Mouse (Mus musculus) hindbrain, embryonic 10.5 days (tissue): Measurements from ENCODE around the gene Acsf3. TPM values are rescaled to one million over a fixed set of nuclear protein-coding genes. Genes with fewer than 3 reads are reported as not detected.

ENCODE experiments used
- DNase-seq: peaks from one replicate; pipeline ENCODE4 v3.0.0-alpha.2; 2017; ENCODE audit warnings: low spot score
- H3K27ac ChIP-seq: fragments of 300-500 bp; sonication (generic); 2 replicates; pipeline ENCODE4 v1.5.1; 2016; ENCODE audit warnings: mild to moderate bottlenecking, moderate library complexity
- H3K27me3 ChIP-seq: fragments of 300-500 bp; sonication (generic); 2 replicates; pipeline ENCODE4 v1.6.1; 2016; ENCODE audit warnings: mild to moderate bottlenecking; ENCODE audit not compliant: poor library complexity, insufficient read depth, severe bottlenecking
- H3K36me3 ChIP-seq: fragments of 300-500 bp; sonication (generic); 2 replicates; pipeline ENCODE4 v1.6.1; 2016; ENCODE audit warnings: mild to moderate bottlenecking, moderate library complexity
- H3K4me1 ChIP-seq: fragments of 300-500 bp; sonication (generic); replicated peaks from 2 replicates; pipeline ENCODE4 v1.6.1; 2016; ENCODE audit warnings: mild to moderate bottlenecking
- H3K4me3 ChIP-seq: fragments of 300-500 bp; sonication (generic); 2 replicates; pipeline ENCODE4 v1.5.1; 2016; ENCODE audit warnings: mild to moderate bottlenecking, moderate library complexity
- H3K9me3 ChIP-seq: fragments of 300-500 bp; sonication (generic); 2 replicates; pipeline ENCODE4 v1.6.1; 2016; ENCODE audit warnings: mild to moderate bottlenecking, moderate library complexity
- WGBS: fragments of 180-500 bp; shearing (Covaris S2); methylation state at CpG from one replicate; pipeline ENCODE4 v1.1.7; 2016; 5-methylcytosine and 5-hydroxymethylcytosine counted together
- polyA plus RNA-seq: library from polyadenylated mRNA; unstranded; fragments of >200 nt; fragmentation: Nextera tagmentation; extraction: Ambion mirVana; gene quantifications from 2 replicates; pipeline ENCODE4 v1.2.1, GENCODE M21; 2016

Acsf3 gene
- polyA plus RNA-seq, 1 experiment from 2014 or later: 18.0 TPM

GRCm38 (mm10) chr8:122849152-122849910, 74.0 kb downstream of the Acsf3 start:
- Histone ChIP-seq H3K4me1 (peaks cover 67% of the 10 kb centered on the region), H3K27me3 (peaks cover 49% of the 10 kb centered on the region), H3K27ac (no peak overlapping the region), H3K36me3 (no peaks in the 10 kb centered on the region), H3K9me3 (no peaks in the 10 kb centered on the region), H3K4me3 (no peak overlapping the region)
- DNase-seq: no peak
- WGBS: 68% methylated on average over 11 of the region's 11 CpGs

GRCm38 (mm10) chr8:122850641-122851240, 75.5 kb downstream of the Acsf3 start:
- Histone ChIP-seq H3K9me3 (no peaks in the 10 kb centered on the region), H3K27ac (peak overlapping the region; percentile 37; the same call in 1 of the 2 replicates), H3K36me3 (no peaks in the 10 kb centered on the region), H3K4me3 (no peak overlapping the region), H3K4me1 (peaks cover 70% of the 10 kb centered on the region), H3K27me3 (peaks cover 56% of the 10 kb centered on the region)
- DNase-seq: no peak
- 69% methylated on average over 3 of the region's 3 CpGs for WGBS

GRCm38 (mm10) chr8:122851692-122852545, 76.6 kb downstream of the Acsf3 start:
- Histone ChIP-seq H3K4me3 (no peak overlapping the region), H3K27ac (0 out of 2 replicates have a peak overlapping the region, but pooled peaks have one; percentile 72), H3K4me1 (peaks cover 70% of the 10 kb centered on the region), H3K36me3 (no peaks in the 10 kb centered on the region), H3K27me3 (peaks cover 55% of the 10 kb centered on the region), H3K9me3 (no peaks in the 10 kb centered on the region)
- 86% methylated on average over 12 of the region's 12 CpGs for WGBS
- DNase-seq: no peak

GRCm38 (mm10) chr8:122852546-122852905, 77.2 kb downstream of the Acsf3 start:
- no peak for DNase-seq
- 0 out of 2 replicates have a peak overlapping the region, but pooled peaks have one; percentile 72 for H3K27ac ChIP-seq
- peaks cover 66% of the 10 kb centered on the region for H3K4me1 ChIP-seq
- H3K27me3 ChIP-seq: peaks cover 50% of the 10 kb centered on the region
- 69% methylated on average over 1 of the region's 1 CpGs for WGBS
- no peaks in the 10 kb centered on the region for H3K9me3 ChIP-seq
- H3K36me3 ChIP-seq: no peaks in the 10 kb centered on the region
- no peak overlapping the region for H3K4me3 ChIP-seq

GRCm38 (mm10) chr8:122853340-122853771, 78.1 kb downstream of the Acsf3 start:
- Histone ChIP-seq H3K36me3 (no peaks in the 10 kb centered on the region), H3K9me3 (no peaks in the 10 kb centered on the region), H3K4me3 (peak overlapping the region; percentile 23), H3K27me3 (peaks cover 47% of the 10 kb centered on the region), H3K27ac (peak overlapping the region; percentile 72; the same call in 1 of the 2 replicates), H3K4me1 (peaks cover 57% of the 10 kb centered on the region)
- peak; percentile 70 for DNase-seq
- WGBS: 17% methylated on average over 11 of the region's 11 CpGs

GRCm38 (mm10) chr8:122854388-122854787, 79.1 kb downstream of the Acsf3 start:
- Histone ChIP-seq H3K27ac (peak overlapping the region; percentile 72; the same call in 1 of the 2 replicates), H3K9me3 (no peaks in the 10 kb centered on the region), H3K36me3 (no peaks in the 10 kb centered on the region), H3K4me1 (peaks cover 47% of the 10 kb centered on the region), H3K4me3 (no peak overlapping the region), H3K27me3 (peaks cover 37% of the 10 kb centered on the region)
- no peak for DNase-seq
- WGBS: 75% methylated on average over 7 of the region's 7 CpGs

- Histone ChIP-seq H3K27me3 (peaks cover 31% of the 10 kb centered on the region), H3K36me3 (no peaks in the 10 kb centered on the region), H3K27ac (no peak overlapping the region), H3K4me1 (peaks cover 40% of the 10 kb centered on the region), H3K9me3 (no peaks in the 10 kb centered on the region), H3K4me3 (no peak overlapping the region)
- 88% methylated on average over 4 of the region's 4 CpGs for WGBS
- DNase-seq: no peak
These were observed 79.8 kb downstream of the Acsf3 start for GRCm38 (mm10) chr8:122855123-122855522.

- WGBS: 82% methylated on average over 8 of the region's 8 CpGs
- H3K27ac ChIP-seq: no peak overlapping the region
- H3K36me3 ChIP-seq: no peaks in the 10 kb centered on the region
- H3K4me3 ChIP-seq: no peak overlapping the region
- H3K27me3 ChIP-seq: peaks cover 22% of the 10 kb centered on the region
- no peak for DNase-seq
- peaks cover 33% of the 10 kb centered on the region for H3K4me1 ChIP-seq
- H3K9me3 ChIP-seq: no peaks in the 10 kb centered on the region
These were observed 81.0 kb downstream of the Acsf3 start for GRCm38 (mm10) chr8:122856288-122856687.

- no peaks in the 10 kb centered on the region for H3K36me3 ChIP-seq
- H3K9me3 ChIP-seq: peaks cover 8% of the 10 kb centered on the region
- H3K27ac ChIP-seq: no peak overlapping the region
- DNase-seq: no peak
- WGBS: 62% methylated on average over 13 of the region's 13 CpGs
- no peak overlapping the region for H3K4me3 ChIP-seq
- H3K4me1 ChIP-seq: peaks cover 8% of the 10 kb centered on the region
- peaks cover 8% of the 10 kb centered on the region; the same call in 1 of the 2 replicates for H3K27me3 ChIP-seq
These were observed 84.6 kb downstream of the Acsf3 start for GRCm38 (mm10) chr8:122859843-122860242.

GRCm38 (mm10) chr8:122864719-122865129, 89.4 kb downstream of the Acsf3 start:
- Histone ChIP-seq H3K27me3 (peaks cover 17% of the 10 kb centered on the region), H3K4me1 (peaks cover 18% of the 10 kb centered on the region), H3K4me3 (peak overlapping the region; percentile 46), H3K36me3 (no peaks in the 10 kb centered on the region), H3K27ac (peak overlapping the region; percentile 56; the same call in 1 of the 2 replicates), H3K9me3 (peaks cover 18% of the 10 kb centered on the region)
- DNase-seq: no peak
- WGBS: 51% methylated on average over 26 of the region's 26 CpGs

GRCm38 (mm10) chr8:122865441-122865840, 90.2 kb downstream of the Acsf3 start:
- 63% methylated on average over 10 of the region's 10 CpGs for WGBS
- Histone ChIP-seq H3K9me3 (peaks cover 18% of the 10 kb centered on the region), H3K27ac (no peak overlapping the region), H3K4me1 (peaks cover 25% of the 10 kb centered on the region), H3K27me3 (peaks cover 24% of the 10 kb centered on the region), H3K36me3 (no peaks in the 10 kb centered on the region), H3K4me3 (peak overlapping the region; percentile 46)
- no peak for DNase-seq

- Histone ChIP-seq H3K27ac (no peak overlapping the region), H3K9me3 (peaks cover 18% of the 10 kb centered on the region), H3K4me1 (peaks cover 28% of the 10 kb centered on the region), H3K4me3 (no peak overlapping the region), H3K27me3 (peaks cover 26% of the 10 kb centered on the region), H3K36me3 (no peaks in the 10 kb centered on the region)
- 80% methylated on average over 8 of the region's 8 CpGs for WGBS
- DNase-seq: no peak
These were observed 90.9 kb downstream of the Acsf3 start for GRCm38 (mm10) chr8:122866231-122866630.
